Mouse (Mus musculus) neutrophil, adult 5-6 weeks (primary cell): Measurements from ENCODE around the gene Ssxb1. TPM values are rescaled to one million over a fixed set of nuclear protein-coding genes. Genes with fewer than 3 reads are reported as not detected.
"Not testable (repeated sequence)": the region's sequence is repeated elsewhere in the genome, so short reads cannot be mapped to it uniquely, and the experiment has no call there.

Experiments
- ATAC-seq: fragments of 151-379, 151-347 bp; 2 replicates; pipeline ENCODE4 v1.8.0; 2017; ENCODE audit warnings: mild to moderate bottlenecking, moderate TSS enrichment; ENCODE audit not compliant: insufficient number of reproducible peaks, poor library complexity, low FRiP score, severe bottlenecking; ENCODE audit errors: extremely low read depth
- total RNA-seq: library from RNA; stranded (forward); fragments of 200-1000 nt; gene quantifications from 2 replicates; pipeline ENCODE4 v1.2.3, GENCODE M21; 2017

The Ssxb1 gene
- total RNA-seq: not detected in 2 replicates

- not testable (repeated sequence) for ATAC-seq
Observed at GRCm38 (mm10) chrX:8413005-8413404, at the start of gene Ssxb1. Ssxb1 (plus strand) TSS chrX:8413305.

- ATAC-seq: not testable (repeated sequence)
Observed at GRCm38 (mm10) chrX:8366678-8367077, 46.4 kb upstream of the Ssxb1 start, which contains the start of gene Ssxb9. Ssxb9 (plus strand) TSS chrX:8366978.

GRCm38 (mm10) chrX:8461626-8462025 is 48.5 kb downstream of the Ssxb1 start, which contains the start of gene Ssxb2:
Ssxb2 (minus strand) TSS chrX:8461726.
- not testable (repeated sequence) for ATAC-seq

Other genes starting within 250 kb of the Ssxb1 start
- gene Tbc1d25, start 237.1 kb upstream of the Ssxb1 start, total RNA-seq: 12.0 and 12.8 TPM in 2 replicates
- 47.1 and 50.1 TPM in 2 replicates for gene Ebp, start 219.8 kb upstream of the Ssxb1 start, total RNA-seq
- 0.23 TPM in 1 of 2 replicates, not detected in the other for gene Porcn, start 206.8 kb upstream of the Ssxb1 start, total RNA-seq
- gene Ftsj1, start 160.9 kb upstream of the Ssxb1 start, total RNA-seq: 8.7 and 15.9 TPM in 2 replicates
- 0.49 TPM in 1 of 2 replicates, not detected in the other for gene Slc38a5, start 142.2 kb upstream of the Ssxb1 start, total RNA-seq
- gene Ssxb10, start 85.9 kb upstream of the Ssxb1 start, total RNA-seq: not detected in 2 replicates
- gene Ssxb9, start 46.3 kb upstream of the Ssxb1 start, total RNA-seq: not detected in 2 replicates
- not detected in 2 replicates for gene Ssxb2, start 48.4 kb downstream of the Ssxb1 start, total RNA-seq
- gene Gm14459, start 111.6 kb downstream of the Ssxb1 start, total RNA-seq: not detected in 2 replicates
- not detected in 2 replicates for gene Ssxb6, start 134.9 kb downstream of the Ssxb1 start, total RNA-seq
- gene Ssxb3, start 178.5 kb downstream of the Ssxb1 start, total RNA-seq: not detected in 2 replicates